Mouse (Mus musculus) heart, adult 8-10 months (tissue): ENCODE results near the gene Nsun6. TPM values are rescaled to one million over a fixed set of nuclear protein-coding genes. Genes with fewer than 3 reads are reported as not detected.

ENCODE experiments used
- DNase-seq: peaks from one replicate; pipeline ENCODE4 v3.0.0; 2022; ENCODE audit warnings: low spot score
- total RNA-seq, 4 experiments: library from RNA; stranded (reverse); gene quantifications; 2 replicates each; pipeline ENCODE4 v1.2.4; 2022

The Nsun6 gene
- total RNA-seq, 4 experiments from 2014 or later, result 4.6 to 6.7 (median 5.5) TPM

DNA sequence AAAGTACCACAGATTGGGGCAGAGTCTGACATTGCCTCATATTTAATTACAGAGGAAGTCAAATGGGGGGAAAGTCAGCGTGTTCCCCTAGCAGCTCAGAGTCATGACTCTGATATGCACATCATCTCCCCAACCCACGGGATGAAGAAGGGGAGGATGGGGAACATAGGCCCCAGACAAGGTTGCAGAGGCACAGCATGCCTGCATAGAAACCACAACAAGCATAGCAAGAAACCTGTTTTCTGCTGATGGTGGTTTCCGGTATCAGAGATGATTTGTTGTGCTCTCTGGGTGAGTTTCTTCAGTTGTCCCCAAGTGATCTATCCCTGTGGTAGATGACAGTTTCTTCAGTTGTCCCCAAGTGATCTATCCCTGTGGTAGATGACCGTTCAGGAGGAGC lies 62.3 kb downstream of the Nsun6 start:
- DNase-seq, result no peak

DNA sequence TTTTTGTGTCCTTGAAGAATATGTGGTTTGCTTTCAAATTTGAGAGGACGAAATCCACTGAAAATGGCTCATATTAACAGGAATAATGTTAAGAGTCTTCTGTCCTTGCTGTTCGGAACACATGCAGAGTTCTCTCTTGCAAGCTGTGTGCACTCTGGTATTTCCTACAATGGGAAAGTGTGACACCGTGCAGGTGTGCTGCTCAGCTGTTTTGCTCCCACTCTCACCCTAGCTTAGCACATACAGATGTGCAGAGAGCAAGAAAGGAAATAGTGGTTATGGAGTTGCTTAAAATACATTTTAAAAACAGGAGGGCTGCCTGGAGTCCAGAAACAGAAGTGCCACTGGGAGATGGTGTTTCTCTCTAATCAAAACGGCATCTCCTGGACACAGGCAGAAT lies 65.5 kb downstream of the Nsun6 start:
- DNase-seq, result no peak

- no peak for DNase-seq
Observed at GRCm38 (mm10) chr2:14988451-14988850, 66.4 kb downstream of the Nsun6 start.

- DNase-seq, result no peak
Observed at GRCm38 (mm10) chr2:14984029-14984428, 70.8 kb downstream of the Nsun6 start.

DNA sequence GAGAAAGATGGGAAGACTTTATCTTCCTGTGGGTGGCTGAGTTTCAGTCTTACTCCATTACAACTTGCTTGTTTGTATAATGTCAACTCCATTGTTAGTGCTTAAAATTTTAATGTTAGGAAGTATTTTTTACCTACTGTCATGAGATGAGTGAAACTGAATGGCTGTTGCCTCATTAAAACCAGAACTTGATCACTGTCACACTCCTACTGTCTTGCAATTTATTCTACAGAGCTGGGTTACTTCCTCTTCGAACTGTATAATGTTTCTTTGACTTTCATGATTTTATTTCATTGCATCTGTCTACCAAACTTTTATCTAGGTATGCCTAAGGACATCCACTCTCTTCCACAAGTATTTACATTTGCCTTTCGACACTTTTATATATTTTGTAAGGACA lies 93.4 kb downstream of the Nsun6 start:
- no peak for DNase-seq

DNA sequence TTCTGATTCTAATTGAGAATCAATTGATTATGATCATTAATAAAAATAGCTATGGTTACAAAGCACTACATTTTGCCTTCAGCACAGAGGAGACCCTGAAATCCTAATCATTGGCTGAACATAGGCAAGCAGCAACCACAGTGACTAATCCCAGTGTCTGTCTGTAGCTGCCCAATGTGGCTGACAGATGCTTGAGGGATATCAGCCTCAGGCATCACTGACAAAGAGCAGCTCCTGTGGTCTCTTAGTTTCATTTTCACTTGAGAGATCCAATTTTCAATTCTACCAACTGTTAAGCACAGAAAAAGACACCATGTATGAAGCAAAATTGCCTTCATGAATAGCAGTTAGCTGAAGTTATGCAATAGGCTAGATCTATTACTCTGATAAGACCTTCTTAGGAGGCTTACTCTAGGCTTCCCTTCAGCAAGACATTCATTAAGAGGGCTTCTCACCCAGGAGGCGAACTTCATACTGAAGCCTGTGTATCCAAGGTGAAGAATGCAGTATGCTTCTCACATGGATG lies 93.8 kb downstream of the Nsun6 start:
- no peak for DNase-seq

DNA sequence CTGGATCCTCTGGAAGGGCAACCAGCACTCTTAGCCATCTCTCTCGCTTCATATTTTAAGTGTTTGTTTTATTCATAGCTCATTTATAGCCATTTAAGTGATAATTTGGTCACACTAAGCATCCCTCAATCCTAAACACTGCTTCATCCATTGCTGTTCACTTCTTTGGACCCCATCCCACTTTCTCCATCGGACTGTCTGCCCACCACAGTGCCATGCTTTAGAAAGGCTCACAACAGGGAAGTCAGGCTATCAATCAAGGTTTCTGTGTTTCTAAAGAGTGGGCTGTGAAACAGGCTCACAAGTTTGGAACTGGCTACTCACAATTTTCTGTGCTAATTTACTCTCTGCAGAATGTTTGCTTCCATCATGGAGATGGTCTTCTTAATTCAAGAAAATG lies 101.8 kb downstream of the Nsun6 start:
- no peak for DNase-seq

Other genes starting within 250 kb of the Nsun6 start
- 10 to 100 TPM; 17.6 to 26.7 (median 21.9) TPM for gene Arl5b, start 5.7 kb downstream of the Nsun6 start, total RNA-seq